Mouse (Mus musculus): ENCODE results near the gene Paqr9.

Gene Paqr9

DNA sequence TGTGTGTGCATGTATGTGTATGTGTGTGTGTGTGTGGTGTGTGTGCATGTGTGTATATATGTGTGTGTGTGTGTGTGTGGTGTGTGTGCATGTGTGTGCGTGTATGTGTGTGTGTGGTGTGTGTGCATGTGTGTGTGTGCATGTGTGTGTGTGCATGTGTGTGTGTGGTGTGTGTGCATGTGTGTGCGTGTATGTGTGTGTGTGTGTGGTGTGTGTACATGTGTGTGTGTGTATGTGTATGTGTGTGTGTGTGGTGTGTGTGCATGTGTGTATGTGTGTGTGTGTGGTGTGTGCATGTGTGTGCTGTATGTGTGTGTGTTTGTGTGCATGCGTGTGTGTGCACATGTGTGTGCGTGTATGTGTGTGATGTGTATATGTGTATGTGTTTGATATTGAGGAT, 14.9 kb upstream of the Paqr9 start:
- no peak for DNase-seq (ENCODE audit: low read depth)

DNA sequence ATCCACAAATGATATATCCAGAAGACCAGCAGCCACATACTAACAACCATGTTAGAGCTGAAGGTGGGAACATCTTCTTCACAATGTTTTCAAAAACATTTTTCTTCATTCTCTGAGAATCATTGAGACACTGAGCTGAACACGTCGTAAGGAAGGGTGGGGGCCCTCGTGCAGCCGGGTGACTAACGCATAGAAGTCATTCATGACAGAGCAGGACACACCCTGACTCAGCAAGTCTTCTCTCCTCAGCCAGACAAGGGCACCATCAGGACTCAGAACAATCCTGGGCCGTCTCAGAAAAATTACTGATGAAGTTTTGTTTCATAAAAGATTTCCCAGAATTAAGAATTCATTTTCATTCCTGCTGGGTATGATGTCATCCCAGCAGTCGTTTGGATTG, 12.8 kb upstream of the Paqr9 start:
- DNase-seq (ENCODE audit: low read depth) = peak; percentile 50

DNA sequence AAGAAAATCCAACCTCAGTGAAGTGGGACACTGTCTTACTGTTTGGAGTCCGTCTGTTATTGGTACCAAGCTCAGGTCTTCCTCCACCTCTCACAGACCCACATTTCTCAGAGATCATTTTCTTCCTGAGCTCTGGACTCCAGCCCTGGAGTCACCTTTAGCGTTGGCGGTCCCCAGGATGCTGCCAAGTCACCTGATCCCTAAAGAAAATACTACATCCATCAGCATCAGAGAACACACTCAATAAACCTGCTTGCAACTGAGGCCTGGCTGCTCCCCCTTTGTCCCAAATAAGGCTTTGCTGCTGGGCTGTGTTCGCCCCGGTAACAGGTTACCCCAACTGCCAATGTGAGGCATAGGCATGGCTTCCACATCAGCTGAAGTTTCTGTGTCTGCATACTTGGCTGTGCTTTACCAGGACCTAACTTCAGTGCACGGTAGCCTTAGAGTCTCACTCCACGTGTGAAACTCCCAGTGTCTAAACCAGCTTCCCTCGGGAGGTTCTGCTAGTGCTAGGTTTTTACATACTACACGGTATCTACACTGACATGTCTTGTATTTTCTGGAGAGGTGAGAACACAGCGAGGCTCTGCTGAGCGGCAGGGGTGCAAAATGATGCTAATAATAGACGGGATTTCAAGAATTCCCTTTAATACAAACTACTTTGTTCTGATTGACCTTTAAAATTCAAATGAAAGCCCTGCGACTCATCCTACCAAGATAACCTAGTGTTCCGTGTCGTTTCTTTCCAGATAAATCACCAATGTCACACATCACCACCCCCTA, 9.6 kb upstream of the Paqr9 start:
- no peak for DNase-seq (ENCODE audit: low read depth)

DNA sequence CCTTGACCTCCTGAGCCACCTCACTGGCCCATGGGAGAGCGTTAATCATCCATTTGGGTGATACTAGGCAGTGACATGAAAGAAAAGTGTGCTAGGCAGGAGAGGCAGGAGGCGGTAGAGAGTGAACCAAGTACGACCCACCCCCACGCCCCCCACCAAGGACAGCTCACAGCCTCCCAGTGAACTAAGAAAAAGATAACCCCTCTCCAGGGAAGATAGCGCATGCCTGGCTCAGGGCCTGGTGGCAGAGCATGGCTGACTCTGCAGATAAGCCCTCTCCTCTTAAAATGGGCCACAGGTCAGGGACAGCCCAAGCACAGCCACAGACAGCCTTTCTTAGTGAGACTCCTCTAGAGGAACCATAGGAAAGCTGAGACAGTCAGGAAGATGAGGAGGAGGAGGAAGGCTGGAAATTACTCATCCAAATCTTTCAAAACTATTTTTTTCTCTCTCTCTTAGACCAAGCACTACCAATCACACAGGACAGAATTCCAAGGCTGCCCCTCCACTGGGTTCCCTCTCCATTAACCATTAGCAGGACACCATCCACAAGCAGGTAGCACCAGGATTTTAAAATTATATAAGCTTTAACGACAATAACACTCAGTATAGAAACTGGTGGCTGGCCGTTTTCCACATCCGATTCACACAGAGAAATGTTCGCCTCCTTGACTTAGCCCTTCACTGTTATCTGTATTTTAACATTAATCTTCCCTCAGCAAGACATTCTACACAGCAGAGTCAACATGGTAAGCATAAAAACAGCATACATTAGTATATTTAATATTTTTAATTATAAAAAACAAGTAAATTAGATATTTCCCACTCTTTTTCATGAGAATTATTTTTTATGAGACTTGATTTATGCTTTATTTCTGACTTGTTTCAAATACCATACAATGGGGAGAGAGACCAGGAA, 8.3 kb upstream of the Paqr9 start:
- no peak for DNase-seq (ENCODE audit: low read depth)

DNA sequence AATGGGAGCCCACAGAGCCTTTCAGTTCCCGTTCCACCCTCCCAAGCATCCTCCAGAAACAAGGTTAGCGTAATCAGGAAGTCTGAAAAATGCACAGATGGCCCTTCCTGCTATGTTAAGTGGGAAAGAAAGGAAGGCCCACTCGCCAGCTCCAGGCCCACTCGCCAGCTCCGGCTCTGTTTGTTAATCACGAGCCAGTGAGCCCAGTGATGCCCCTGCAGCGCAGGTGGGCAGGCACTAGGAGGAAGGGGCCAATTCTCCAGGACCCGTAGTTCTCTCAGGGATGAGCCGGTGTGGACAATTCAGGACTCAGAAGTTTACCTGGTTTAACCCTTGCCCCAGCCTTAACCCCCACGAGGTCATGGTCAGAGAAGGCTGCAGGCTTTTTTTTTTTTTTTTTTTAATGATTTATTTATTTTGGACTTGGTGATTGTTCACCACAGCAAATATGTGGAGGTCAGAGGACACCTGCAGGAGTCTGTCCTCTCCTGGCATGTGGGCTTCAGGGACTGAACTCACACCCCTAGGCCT, 7.2 kb upstream of the Paqr9 start:
- no peak for DNase-seq (ENCODE audit: low read depth)

DNA sequence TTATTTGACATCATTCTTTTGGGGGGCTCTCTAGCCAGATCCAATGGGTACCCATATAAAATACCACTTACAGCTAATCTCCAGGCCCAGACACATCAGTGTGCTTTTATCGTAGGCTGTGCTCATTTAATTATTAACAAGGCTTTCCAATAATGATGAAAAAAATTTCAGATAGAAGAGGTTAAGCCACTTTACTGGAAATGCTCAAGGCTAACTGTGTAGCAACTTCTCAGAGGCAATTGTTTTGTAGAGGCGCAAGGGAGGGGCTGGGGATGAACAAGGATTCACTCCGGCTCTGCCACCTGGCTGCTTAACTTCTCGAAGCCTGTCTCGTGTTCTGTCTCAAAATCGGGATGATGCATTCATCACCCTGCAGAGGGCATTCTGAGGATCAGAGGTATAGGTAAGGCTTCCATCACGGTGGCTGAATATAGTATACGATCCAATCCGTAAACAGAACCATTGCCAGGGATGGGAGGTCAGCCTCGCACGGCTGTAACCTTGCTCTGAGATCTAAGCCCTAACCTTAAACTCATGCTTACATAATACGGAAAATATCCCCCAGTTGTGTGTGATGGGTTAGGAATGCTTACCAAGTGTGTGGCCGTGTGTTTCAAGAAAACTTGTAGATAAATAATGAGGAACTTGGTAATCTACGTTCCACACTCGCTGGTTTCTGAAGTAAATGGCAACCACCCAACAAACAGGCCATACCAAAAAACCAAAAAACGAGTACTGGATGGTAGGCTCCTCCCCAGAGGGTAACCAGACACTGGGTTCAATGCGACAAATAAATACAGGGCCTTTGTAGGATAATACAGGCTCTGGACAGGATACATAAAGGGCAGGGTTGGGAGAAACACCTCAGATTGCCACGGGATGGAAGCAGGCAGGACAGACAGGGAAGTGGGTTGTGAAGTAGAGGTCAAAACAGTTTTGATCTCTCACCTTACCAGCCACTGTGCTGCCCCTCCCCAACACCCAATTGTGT, 4.9 kb upstream of the Paqr9 start:
- peak; percentile 3 for DNase-seq (ENCODE audit: low read depth)

DNA sequence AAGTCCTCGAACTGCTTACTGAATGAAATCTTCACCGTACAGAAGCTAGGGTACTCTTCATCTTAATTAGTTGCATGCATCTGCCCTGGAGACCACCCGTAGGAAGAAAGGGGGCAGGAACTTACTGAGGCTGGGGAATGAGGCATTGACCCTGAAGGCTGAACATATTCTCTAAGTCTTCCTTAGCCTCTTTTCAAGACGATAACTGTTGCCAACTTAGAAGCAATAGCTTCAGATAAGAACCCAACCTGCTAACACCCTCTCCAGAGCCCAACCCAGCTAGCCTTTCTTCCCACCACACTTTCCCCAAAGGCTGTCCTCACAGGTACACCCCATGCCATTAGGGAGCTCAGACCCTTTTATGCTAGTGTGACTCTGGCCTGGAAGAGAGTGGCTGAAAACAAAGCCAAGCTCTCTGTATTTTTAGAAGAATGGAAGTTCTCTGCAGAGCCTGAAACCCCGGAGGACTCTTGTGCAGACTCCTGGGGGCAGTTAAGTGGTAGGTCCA, 4.2 kb upstream of the Paqr9 start:
- no peak for DNase-seq (ENCODE audit: low read depth)

DNA sequence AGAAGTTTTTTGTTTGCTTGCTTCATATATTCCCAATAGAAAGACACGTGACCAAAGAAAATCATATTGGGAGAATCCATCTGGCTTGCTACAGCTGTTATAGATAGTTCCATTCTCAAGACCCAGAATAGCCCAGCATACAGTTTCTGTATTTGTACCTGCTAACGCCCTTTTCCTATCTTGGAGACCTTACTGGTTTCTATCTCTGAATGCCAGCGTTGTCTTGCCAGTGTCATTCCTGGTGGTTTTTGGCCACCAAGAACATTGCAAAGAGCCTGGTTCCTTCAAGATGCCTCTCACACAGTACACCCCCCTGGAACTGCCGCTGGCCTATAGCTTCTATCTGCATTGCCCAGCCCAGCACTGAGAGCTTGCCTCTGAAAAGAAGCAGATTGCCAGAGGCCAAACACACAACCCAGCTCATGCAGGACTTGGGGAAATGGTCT, 3.4 kb upstream of the Paqr9 start:
- DNase-seq (ENCODE audit: low read depth) = no peak

DNA sequence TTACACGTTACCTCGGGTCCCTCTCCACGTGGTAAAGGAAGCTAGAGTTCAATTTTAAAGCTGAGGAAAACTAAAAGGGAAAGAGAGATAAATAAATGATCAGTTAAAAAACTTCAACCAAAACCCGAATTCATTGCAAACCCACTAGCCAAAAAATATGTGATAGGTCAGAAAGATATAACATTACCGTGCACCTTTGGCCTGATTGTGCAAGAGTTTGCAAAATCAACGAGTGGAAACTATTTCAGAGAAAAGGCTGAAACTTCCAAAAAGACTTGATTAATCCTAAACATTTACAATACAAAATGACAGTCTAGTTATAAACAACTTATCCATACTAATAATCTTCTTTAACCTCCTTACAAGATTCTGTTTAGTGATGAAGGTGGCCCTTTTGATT, 1.7 kb upstream of the Paqr9 start:
- no peak for DNase-seq (ENCODE audit: low read depth)

DNA sequence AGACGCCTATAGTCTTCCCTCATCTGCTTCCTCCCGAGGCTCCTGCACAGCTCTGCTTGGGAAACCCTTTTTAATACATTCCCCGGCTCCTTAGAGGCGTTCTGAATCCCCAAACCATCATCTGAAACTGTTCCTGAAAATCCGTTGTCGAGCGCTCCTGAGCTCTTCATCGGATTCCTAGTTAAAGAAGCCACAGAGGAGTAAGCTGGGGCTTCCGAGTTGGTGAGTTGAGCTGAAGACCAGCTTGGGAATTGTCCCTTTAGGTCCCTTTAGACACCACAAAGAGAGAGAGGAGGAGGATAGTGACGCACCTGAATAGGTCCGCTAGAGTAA, 765 bp upstream of the Paqr9 start:
- DNase-seq (ENCODE audit: low read depth) = no peak

DNA sequence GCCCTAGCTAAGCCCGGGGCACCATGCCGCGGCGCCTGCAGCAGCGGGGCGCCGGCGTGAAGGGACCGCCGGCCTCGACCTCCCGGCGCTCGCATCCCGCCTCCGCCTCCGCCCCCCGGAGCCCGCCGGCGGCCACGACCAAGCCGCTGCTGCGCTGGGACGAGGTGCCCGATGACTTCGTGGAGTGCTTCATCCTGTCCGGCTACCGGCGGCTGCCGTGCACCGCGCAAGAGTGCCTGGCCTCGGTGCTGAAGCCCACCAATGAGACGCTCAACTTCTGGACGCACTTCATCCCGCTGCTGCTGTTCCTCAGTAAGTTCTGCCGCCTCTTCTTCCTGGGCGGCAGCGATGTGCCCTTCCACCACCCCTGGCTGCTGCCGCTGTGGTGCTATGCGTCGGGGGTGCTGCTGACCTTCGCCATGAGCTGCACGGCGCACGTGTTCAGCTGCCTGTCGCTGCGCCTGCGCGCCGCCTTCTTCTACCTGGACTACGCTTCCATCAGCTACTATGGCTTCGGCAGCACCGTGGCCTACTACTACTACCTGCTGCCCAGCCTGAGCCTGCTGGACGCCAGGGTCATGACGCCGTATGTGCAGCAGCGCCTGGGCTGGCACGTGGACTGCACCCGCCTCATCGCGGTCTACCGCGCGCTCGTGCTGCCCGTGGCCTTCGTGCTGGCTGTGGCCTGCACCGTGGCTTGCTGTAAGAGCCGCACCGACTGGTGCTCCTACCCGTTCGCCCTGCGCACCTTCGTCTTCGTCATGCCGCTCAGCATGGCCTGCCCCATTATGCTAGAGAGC, 679 bp downstream of the Paqr9 start:
- DNase-seq (ENCODE audit: low read depth) = no peak

DNA sequence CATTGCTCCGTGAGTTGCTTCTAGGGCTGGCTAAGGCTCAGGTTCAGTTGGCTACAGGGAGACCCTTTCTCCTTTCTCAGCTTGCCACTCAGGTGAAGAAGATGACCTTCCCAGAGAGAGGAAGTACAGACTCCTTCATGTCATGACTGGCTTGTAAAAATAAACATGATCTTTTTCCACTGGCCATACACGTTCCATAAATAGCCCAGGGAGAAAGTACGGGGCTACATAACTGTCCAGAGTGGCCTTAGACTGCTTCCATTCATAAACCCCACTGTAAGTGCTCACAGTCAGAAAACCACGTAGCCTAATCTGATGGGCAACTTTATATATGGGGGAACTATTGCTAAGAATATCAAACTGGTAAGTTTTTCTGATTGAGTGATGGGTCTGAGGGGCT, 4.6 kb downstream of the Paqr9 start:
- no peak for DNase-seq (ENCODE audit: low read depth)

DNA sequence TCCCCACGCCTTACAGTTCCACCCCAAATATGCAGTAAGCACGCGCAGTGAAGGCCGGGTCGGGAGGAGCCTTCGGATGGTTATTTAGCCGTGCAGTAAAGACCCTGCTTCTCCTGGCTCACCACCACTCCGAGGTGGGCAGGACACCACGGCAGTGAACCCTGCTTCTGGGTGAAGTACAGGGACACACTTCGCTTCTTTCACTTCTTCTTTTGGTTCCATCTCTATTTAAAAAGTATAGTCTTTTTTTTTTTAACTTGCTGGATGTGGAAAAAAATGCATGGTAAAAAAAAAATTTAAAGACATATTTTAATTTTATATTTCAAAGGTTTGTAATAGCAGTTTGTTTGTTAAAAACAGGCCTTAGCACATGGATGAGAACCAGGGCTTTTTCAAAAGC, 6.9 kb downstream of the Paqr9 start:
- no peak for DNase-seq (ENCODE audit: low read depth)

DNA sequence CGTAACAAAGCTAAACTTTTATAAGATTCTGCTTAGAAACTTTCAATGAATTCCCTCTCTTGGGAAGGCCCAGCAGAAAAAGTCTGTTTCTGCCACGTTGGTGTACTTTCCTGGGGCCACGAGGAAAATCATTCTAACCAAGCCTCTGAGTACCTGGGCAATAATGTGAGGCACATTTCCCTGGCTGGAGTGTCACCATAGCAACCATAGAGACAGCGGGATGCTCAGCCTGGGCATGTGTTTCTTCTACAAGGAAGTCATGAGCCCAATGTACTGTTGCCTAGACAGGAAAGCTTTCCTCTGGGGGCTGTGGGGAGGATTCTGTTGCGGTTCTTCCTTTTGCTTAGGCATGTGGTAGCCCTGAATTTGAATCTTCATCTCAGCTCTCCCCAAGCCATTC, 7.5 kb downstream of the Paqr9 start:
- no peak for DNase-seq (ENCODE audit: low read depth)

DNA sequence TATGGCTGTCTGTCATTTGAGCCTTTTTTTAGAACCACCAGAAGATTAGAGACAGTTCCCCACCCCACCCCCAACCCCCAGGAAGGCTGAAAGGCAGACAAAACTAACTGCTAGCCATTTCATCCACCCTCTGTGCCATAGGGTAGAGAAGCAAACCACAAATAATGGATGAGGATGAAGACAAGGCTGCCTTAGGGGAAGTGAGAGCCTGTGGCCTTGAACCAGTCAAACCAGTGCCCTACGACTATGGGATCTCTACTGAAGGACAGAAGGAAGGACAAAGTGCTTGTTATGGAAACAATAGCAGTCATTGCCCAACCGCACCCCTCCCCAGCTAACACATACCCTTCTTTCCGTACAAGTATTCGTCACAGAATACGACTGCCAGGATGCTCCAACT, 9.8 kb downstream of the Paqr9 start:
- DNase-seq (ENCODE audit: low read depth) = no peak

DNA sequence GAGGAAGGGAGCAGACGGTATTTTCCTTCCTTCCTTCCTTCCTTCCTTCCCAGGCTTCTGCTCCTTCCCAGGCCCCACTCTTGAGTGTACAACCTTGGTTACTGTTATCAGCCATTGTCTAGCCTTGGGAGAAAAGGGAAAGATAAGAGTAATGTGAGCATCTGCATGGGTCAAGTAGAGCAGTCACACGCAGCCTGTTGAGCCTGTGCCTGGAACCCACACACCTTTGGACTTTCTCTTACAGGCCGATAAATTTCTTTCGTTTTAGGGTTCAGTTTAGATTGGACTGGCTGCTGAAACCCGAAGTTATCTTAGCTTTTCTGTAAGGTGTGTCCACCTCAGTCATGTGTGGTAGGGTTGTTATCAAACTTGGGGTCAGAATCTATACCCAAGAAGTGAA, 10.5 kb downstream of the Paqr9 start:
- DNase-seq (ENCODE audit: low read depth) = no peak

DNA sequence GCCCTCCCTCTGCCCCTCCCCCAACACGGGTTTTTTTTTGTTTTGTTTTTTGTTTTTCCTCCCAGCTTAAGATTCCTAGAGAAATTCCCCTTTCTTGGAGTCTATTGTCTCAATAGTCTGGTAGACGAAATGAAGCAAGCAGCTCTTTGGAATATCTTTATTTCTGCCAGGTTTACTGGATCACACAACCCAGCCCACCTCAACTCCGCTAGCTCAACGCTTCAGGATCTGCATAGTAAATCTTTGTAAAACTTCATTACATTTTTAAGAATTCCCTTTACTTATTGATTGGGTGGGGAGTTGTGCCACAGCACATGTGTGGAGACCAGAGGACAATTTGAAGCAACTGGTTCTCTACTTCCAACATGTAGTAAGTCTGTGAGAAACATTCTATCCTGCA, 11.1 kb downstream of the Paqr9 start:
- DNase-seq (ENCODE audit: low read depth) = no peak

DNA sequence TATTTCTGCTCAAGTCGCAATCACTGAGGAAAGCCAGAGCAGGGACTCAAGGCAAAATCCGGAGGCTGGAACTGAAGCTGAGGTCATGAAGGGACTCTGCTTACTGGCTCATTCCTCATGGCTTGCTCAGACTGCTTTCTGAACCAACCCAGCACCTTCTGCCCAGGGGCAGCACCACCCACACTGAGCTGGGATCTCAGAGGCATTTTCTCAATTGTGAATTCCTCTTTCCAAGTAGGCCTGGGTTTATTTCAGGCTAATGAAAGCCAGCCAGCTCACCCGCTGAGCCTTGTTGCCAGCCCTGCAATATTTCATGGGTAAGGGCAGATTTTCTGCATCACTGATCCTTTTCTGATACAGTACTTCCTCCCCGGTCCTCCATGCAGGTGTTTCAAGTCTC, 12.0 kb downstream of the Paqr9 start:
- DNase-seq (ENCODE audit: low read depth) = no peak

DNA sequence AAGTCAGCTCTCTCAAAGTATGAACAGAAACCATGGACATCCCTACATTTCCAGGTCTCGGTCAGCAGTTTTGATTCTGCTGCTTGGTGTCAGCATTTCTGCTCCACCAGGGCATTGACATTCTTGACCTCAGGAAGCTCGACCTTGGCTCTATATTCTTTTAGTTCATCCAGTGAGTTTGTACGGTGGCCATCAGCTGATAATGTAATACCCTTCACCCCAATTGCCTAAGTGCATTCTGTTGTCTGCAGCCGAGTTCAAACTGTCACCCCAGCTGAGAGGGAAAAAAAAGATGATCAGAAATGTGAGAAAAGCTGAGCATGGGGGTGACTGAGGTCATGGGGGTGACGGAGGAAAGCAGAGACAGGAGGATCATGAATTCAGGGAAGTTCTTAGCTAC, 13.1 kb downstream of the Paqr9 start:
- no peak for DNase-seq (ENCODE audit: low read depth)

DNA sequence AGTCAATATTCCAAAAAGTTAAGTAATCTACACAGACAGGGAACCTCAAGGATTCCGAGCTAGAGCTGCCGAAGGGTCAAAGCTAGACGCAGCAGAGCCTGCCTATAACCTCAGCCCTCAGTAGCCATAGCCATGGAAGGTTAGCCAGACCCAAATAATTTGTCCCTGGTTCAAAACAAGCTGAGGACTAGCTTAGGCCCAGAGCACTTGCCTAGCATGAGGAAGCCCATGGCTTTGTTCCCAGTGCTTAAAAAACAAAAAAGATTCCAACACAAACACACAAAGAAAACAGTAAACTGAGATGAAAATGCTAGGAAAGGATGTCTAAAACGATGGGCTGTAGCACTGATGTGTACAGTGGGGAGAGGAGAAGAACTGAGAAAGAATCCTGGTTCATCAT, 14.7 kb downstream of the Paqr9 start:
- no peak for DNase-seq (ENCODE audit: low read depth)

DNA sequence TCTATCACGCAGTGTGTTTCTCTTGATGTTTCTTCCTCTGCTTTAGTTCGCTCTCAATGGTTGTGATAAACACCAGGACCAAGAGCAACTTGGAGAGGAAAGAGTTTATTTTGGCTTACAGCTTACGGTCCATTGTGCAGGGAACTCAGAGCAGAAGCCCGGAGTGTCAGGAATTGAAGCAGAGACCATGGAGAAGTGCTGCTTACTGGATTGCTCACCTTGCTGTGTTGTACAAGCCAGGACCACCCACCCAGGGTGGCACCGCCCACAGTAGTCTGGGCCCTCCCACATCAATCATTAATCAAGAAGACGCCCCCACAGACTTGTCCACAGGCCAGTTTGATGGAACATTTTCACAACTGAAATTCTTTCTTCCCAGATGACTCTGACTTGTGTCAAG, 18.0 kb downstream of the Paqr9 start:
- no peak for DNase-seq (ENCODE audit: low read depth)
